Mouse (Mus musculus) liver, postnatal 0 days (tissue): ENCODE results near the gene Gm48552.

Source experiments
- CTCF ChIP-seq: sonication (generic); IDR thresholded peaks from 2 replicates; pipeline ENCODE4 v1.5.1; 2016; ENCODE audit warnings: antibody characterized with exemption, low read depth
- EP300 ChIP-seq: IDR thresholded peaks from 2 replicates; pipeline ENCODE4 v1.6.1; 2016; ENCODE audit warnings: antibody characterized with exemption, low read depth, mild to moderate bottlenecking

GRCm38 (mm10) chr10:81341333-81341949 is 47.4 kb upstream of the Gm48552 start:
- TF ChIP-seq CTCF, result peak; percentile 89
- no peak for TF ChIP-seq EP300
